Mouse (Mus musculus): ENCODE data around the gene Acox1. TPM values are rescaled to one million over a fixed set of nuclear protein-coding genes. Genes with fewer than 3 reads are reported as not detected.
A peak's percentile ranks its signal among the peaks of the same experiment; 100 is the strongest.

Acox1 gene
- polyA plus RNA-seq, 1 experiment from 2014 or later = 85.5 TPM

DNA sequence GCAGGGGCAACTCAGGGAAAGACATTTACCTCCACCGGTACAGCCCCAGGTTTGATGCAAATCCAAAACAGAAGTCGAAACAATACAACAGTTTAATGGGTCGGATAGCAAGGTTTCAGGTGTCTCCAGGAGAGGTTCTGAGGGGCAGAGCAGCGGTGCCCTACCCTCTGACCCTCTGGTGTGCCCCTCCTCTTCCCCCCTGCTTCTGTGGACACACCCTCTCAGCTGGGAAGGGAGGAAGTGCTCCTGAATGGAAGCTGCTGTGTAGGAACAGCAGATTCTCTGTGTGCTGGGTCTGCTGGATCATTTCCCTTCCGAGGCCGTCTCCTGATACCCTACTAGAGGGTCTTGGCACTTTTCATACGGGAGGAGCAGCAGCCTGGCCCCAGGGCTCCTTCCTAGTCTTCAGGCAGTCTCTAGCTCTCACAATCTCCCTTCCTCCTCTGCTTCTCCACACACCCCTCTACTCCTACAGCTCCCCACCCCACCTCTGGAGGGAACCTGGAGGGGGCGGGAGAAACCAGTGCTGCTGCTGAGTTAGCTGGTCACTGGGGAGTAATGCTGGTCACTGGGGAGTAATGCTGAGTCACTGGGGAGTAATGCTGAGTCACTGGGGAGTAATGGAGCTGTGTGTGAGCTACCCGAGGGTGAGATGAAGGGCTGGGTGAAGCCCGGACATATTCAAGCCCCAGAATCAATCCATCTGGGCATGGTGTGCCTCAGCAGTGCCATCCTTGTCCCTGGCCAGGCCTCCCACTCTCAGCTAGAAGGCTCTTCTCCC, 56.4 kb downstream of the Acox1 start:
- Histone ChIP-seq H3K9ac (ENCODE audit: low read depth, low read length) (no peak overlapping the region), H3K36me3 (ENCODE audit: control insufficient read depth, insufficient read depth, low read length) (no peaks in the 10 kb centered on the region), H3K4me2 (ENCODE audit: low read depth, low read length) (no peak overlapping the region), H3K9me3 (ENCODE audit: control insufficient read depth, low read length) (no peaks in the 10 kb centered on the region), H3K4me1 (ENCODE audit: control insufficient read depth, insufficient read depth, low read length) (peaks cover 13% of the 10 kb centered on the region), H3K27me3 (replicated peaks; ENCODE audit: control insufficient read depth, insufficient read depth, low read length) (no peaks in the 10 kb centered on the region), H3K4me3 (ENCODE audit: low read length) (no peak overlapping the region), H3K27ac (ENCODE audit: low read length) (no peak overlapping the region)
- ATAC-seq = no peak
- 70% methylated on average over 10 of the region's 10 CpGs for WGBS

DNA sequence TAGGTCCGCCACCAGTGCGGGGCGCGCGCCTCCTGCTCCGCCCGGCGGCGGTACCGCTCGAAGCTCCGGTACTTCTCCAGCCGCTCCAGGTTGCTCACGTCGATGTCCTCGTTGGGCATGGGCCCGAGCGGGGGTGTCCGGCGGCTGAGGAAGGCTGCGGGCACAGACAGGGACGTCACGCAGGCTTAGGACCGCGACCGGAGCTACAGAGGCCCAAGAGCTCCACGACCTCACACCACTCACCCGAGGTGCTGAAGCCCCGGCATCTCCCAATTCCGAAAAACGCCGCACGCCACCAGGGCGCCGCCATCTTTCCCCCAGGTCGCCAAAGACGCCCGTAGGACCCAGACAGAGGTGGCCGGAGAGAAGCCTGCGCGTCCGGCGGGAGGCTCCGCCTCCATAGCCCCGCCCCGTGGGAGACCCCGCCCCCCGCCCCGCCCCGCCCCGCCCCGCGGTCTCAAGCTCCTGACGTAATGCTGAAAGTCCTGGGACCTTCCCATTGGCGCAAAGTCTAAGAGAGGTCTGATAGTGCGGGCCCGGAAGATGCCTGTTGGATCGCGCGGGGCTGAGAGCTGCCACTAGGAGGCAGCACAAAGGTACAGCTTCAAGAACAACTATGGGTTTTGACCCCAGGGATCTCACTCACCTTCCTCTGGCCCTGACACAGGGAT, 60.2 kb downstream of the Acox1 start, which contains the start of gene Mrpl38:
TSS of gene Mrpl38 (minus strand) at position 401 of the 671 bp plus-strand sequence.
- Histone ChIP-seq H3K4me2 (ENCODE audit: low read depth, low read length) (peak within 1 kb of the TSS; percentile 68), H3K9ac (ENCODE audit: low read depth, low read length) (peak within 1 kb of the TSS; percentile 83), H3K36me3 (ENCODE audit: control insufficient read depth, insufficient read depth, low read length) (0 out of 2 replicates have a peak, but pooled peaks cover 5% of the 10 kb centered on the region), H3K4me3 (ENCODE audit: low read length) (peak within 1 kb of the TSS; percentile 88), H3K9me3 (ENCODE audit: control insufficient read depth, low read length) (no peaks in the 10 kb centered on the region), H3K27ac (ENCODE audit: low read length) (peak within 1 kb of the TSS; percentile 57), H3K4me1 (ENCODE audit: control insufficient read depth, insufficient read depth, low read length) (peaks cover 13% of the 10 kb centered on the region), H3K27me3 (replicated peaks; ENCODE audit: control insufficient read depth, insufficient read depth, low read length) (no peaks in the 10 kb centered on the region)
- WGBS = under 1% methylated on average over 60 of the region's 60 CpGs
- peak; percentile 97 for ATAC-seq

DNA sequence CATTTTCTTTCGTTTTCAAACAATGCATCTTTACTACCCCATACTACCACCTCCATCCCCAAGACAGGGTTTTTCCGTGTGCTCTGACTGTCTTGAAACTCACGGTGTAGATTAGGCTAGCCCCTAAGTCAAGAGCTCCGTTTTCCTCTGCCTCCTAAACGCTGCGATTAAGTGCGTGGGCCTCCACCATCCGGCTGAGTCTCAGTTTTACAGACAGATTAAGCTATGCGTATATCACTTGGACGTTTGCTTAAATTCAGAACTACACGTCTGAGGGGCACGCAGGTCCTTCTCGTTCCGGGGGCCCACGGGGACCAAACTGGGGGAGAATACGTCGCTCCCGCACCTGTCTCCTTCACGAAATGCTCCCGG, 60.8 kb downstream of the Acox1 start:
- no peak for ATAC-seq
- H3K4me1 ChIP-seq (ENCODE audit: control insufficient read depth, insufficient read depth, low read length) = peaks cover 13% of the 10 kb centered on the region
- 0 out of 2 replicates have a peak, but pooled peaks cover 5% of the 10 kb centered on the region for H3K36me3 ChIP-seq (ENCODE audit: control insufficient read depth, insufficient read depth, low read length)
- H3K4me2 ChIP-seq (ENCODE audit: low read depth, low read length) = peak overlapping the region; percentile 68
- no peaks in the 10 kb centered on the region for H3K27me3 ChIP-seq (replicated peaks; ENCODE audit: control insufficient read depth, insufficient read depth, low read length)
- peak overlapping the region; percentile 57 for H3K27ac ChIP-seq (ENCODE audit: low read length)
- H3K9me3 ChIP-seq (ENCODE audit: control insufficient read depth, low read length) = no peaks in the 10 kb centered on the region
- 1% methylated on average over 20 of the region's 20 CpGs for WGBS
- H3K9ac ChIP-seq (ENCODE audit: low read depth, low read length) = peak overlapping the region; percentile 83
- peak overlapping the region; percentile 88 for H3K4me3 ChIP-seq (ENCODE audit: low read length)

DNA sequence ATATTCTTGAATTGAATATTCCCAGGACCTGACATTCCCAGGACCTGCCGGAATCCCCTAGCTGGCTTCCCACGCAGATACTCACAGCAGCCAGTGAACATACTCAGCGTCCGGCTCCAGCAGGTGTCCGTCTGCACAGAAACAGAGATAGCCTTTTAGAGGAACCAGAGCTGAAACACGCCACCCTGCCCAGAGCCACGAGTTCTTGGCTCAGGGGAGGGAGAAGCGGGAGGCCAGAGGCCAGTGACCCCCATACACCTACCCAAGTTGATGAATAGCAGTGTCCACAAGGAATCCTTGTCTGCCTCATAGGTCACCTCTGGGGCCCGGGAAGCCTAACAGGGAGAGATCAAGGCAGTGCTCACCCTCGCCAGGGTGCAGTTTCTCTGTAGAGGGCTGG, 64.7 kb downstream of the Acox1 start:
- Histone ChIP-seq H3K4me3 (ENCODE audit: low read length) (no peak overlapping the region), H3K9me3 (ENCODE audit: control insufficient read depth, low read length) (no peaks in the 10 kb centered on the region), H3K27ac (ENCODE audit: low read length) (no peak overlapping the region), H3K9ac (ENCODE audit: low read depth, low read length) (no peak overlapping the region), H3K4me2 (ENCODE audit: low read depth, low read length) (no peak overlapping the region), H3K4me1 (ENCODE audit: control insufficient read depth, insufficient read depth, low read length) (peaks cover 29% of the 10 kb centered on the region), H3K27me3 (replicated peaks; ENCODE audit: control insufficient read depth, insufficient read depth, low read length) (no peaks in the 10 kb centered on the region), H3K36me3 (ENCODE audit: control insufficient read depth, insufficient read depth, low read length) (0 out of 2 replicates have a peak, but pooled peaks cover 5% of the 10 kb centered on the region)
- WGBS = 85% methylated on average over 10 of the region's 10 CpGs
- ATAC-seq = no peak

DNA sequence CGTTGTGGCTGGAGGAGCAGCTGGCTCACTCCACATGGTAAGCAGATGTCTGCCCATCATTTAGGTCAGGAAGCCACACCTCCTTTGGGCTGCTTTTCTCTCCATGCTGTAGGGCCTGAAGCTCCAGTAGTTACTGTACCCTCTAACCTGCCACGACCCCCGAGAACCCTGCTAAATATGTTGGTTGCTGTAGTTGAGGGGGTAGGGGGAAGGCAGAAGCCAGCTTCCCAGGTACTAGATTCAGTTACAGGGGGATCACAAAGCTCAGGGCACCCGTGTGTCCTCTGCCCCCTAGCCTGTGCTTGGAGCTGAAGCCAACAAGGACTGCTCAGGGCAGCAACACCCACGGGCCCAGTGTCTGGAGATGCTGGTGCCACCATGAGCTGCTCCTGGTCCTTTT, 65.3 kb downstream of the Acox1 start:
- H3K4me2 ChIP-seq (ENCODE audit: low read depth, low read length) = no peak overlapping the region
- H3K27ac ChIP-seq (ENCODE audit: low read length) = no peak overlapping the region
- H3K4me1 ChIP-seq (ENCODE audit: control insufficient read depth, insufficient read depth, low read length) = peaks cover 28% of the 10 kb centered on the region
- H3K27me3 ChIP-seq (replicated peaks; ENCODE audit: control insufficient read depth, insufficient read depth, low read length) = no peaks in the 10 kb centered on the region
- no peak overlapping the region for H3K4me3 ChIP-seq (ENCODE audit: low read length)
- H3K36me3 ChIP-seq (ENCODE audit: control insufficient read depth, insufficient read depth, low read length) = 0 out of 2 replicates have a peak, but pooled peaks cover 5% of the 10 kb centered on the region
- H3K9ac ChIP-seq (ENCODE audit: low read depth, low read length) = no peak overlapping the region
- H3K9me3 ChIP-seq (ENCODE audit: control insufficient read depth, low read length) = no peaks in the 10 kb centered on the region
- 75% methylated on average over 5 of the region's 5 CpGs for WGBS
- no peak for ATAC-seq

DNA sequence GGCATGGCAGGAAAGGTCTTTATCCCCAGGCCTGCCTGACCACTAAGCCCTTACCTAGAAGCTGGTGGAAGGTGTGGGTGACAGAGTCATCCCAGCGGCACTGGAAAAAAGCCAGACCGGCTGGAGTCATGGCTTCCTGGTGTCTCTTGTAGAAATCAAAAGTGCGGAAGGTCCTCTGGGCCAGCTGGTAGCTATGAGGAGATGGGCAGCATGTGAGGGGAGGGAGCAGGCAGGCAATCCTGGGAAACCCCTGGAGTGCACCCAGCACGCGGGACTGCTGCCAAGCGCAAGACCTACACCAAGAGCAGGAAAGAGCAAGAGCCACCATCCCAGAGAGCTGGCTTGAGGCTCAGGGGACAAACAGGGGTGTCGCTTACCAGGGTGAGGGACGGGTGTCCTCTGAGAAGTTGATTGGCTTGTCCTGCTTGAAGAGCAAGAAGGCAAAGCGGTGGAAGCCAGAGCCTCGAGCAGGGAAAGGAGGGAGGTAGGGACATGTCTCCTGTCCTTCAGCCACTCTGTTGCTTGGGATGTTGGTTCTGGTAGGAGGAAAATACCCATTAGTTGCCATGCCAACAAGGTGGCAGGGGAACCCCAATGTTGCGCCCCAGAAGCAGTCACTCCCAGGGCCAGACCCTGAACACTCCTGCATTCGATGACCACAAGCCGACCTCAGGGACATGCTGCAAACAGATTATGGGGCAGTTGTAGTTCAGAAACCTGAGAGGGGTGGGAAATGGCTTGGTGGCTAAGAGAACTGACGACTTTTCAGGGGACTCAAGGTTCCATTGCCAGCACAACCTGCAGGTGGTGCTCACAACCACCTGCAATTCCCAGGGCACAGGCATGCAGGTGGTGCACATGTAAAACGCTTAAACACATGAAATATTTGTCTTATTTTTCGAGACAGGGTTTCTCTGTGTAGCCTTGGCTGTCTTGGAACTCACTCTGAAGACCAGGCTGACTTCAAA, 66.2 kb downstream of the Acox1 start:
- H3K4me1 ChIP-seq (ENCODE audit: control insufficient read depth, insufficient read depth, low read length) = peaks cover 32% of the 10 kb centered on the region
- H3K27me3 ChIP-seq (replicated peaks; ENCODE audit: control insufficient read depth, insufficient read depth, low read length) = no peaks in the 10 kb centered on the region
- no peaks in the 10 kb centered on the region for H3K9me3 ChIP-seq (ENCODE audit: control insufficient read depth, low read length)
- H3K4me2 ChIP-seq (ENCODE audit: low read depth, low read length) = no peak overlapping the region
- H3K36me3 ChIP-seq (ENCODE audit: control insufficient read depth, insufficient read depth, low read length) = 0 out of 2 replicates have a peak, but pooled peaks cover 5% of the 10 kb centered on the region
- H3K27ac ChIP-seq (ENCODE audit: low read length) = no peak overlapping the region
- ATAC-seq = no peak
- WGBS = 81% methylated on average over 16 of the region's 16 CpGs
- H3K4me3 ChIP-seq (ENCODE audit: low read length) = no peak overlapping the region
- H3K9ac ChIP-seq (ENCODE audit: low read depth, low read length) = no peak overlapping the region

DNA sequence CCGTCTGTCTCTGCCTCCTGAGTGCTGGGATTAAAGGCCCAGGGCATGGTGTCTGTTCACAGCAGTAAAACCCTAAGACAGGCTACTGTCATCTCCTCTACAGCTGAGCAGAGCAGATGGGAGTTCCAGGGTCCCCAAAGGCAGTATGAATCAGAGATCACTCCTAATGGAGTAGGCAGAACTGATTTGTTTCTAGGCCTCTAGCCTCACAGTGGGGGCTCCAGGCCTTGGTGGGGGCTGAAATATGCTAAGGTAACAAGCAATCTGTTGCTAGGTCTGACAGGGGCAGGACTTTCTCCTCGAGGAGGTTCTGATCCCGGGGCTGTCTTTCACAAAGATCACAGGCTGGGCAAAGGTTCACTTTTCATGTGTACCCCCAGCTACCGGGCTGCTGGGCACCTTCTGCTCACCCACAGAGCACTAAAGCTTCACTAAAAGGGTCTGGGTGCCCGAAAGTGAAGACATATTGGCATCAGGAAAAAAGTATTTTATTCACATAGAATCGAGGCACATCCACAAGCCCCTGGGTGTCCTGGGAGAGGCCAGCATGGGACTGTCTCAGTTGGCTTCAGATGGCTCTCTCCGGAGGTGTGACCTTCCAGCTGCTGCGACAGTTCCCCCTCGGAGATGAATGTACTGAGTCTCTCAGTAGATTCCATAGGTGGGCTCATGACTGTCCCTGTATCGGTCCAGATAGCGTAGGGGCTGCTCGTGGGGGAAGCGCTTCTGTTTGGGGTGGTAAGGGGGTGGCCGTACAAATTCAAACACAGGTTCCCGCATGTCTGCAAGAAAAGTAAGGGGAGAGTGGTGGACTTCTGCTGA, 67.3 kb downstream of the Acox1 start:
- peak overlapping the region; percentile 90 for H3K9ac ChIP-seq (ENCODE audit: low read depth, low read length)
- H3K36me3 ChIP-seq (ENCODE audit: control insufficient read depth, insufficient read depth, low read length) = peaks cover 7% of the 10 kb centered on the region; the same call in 1 of the 2 replicates
- H3K9me3 ChIP-seq (ENCODE audit: control insufficient read depth, low read length) = no peaks in the 10 kb centered on the region
- H3K27me3 ChIP-seq (replicated peaks; ENCODE audit: control insufficient read depth, insufficient read depth, low read length) = no peaks in the 10 kb centered on the region
- H3K4me1 ChIP-seq (ENCODE audit: control insufficient read depth, insufficient read depth, low read length) = peaks cover 36% of the 10 kb centered on the region
- peak overlapping the region; percentile 89 for H3K4me2 ChIP-seq (ENCODE audit: low read depth, low read length)
- H3K4me3 ChIP-seq (ENCODE audit: low read length) = peak overlapping the region; percentile 71
- H3K27ac ChIP-seq (ENCODE audit: low read length) = peak overlapping the region; percentile 97
- 76% methylated on average over 15 of the region's 15 CpGs for whole genome bisulfite sequencing
- peak; percentile 8 for ATAC-seq

DNA sequence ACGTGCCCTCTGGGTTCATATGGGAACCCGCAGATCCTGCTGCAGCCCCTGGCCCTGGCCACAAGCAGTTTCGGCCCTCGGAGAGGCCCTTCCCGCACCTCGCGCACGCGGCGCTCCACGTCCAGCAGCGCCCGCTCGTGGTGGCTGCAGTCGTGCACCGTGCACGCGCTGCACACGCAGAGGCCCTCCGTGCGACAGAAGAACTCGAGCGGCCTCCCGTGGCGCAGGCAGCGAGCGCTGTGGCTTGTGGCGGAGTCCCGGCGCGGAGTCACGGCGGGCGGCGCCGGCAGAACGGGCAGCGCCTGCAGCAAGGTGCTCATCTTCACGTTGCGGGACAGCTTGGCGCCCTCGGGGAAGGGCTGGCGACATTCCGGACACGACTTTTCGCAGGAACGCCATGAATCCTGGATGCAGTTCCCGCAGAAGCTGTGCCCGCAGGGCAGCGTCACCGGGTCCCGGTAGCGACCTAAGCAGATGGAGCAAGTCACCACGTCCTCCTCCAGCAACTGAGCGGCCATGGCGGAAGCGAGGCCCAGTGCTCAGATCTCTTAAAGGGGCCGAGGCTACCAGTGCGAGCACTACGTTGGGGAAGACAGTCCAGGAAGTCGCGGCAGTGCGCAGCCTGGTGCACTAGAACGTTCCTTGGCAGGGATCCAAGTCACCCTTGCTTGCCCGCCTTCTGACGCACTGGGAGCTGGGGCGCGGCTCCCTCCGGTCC, 68.2 kb downstream of the Acox1 start, which contains the start of gene Trim65:
TSS of gene Trim65 (minus strand) at position 641 of the 718 bp plus-strand sequence.
- peak within 1 kb of the TSS; percentile 89 for H3K4me2 ChIP-seq (ENCODE audit: low read depth, low read length)
- ATAC-seq = peak; percentile 91
- no peaks in the 10 kb centered on the region for H3K27me3 ChIP-seq (replicated peaks; ENCODE audit: control insufficient read depth, insufficient read depth, low read length)
- H3K9ac ChIP-seq (ENCODE audit: low read depth, low read length) = peak within 1 kb of the TSS; percentile 90
- H3K4me1 ChIP-seq (ENCODE audit: control insufficient read depth, insufficient read depth, low read length) = peaks cover 36% of the 10 kb centered on the region
- no peaks in the 10 kb centered on the region for H3K9me3 ChIP-seq (ENCODE audit: control insufficient read depth, low read length)
- WGBS = under 1% methylated on average over 69 of the region's 69 CpGs
- peak within 1 kb of the TSS; percentile 71 for H3K4me3 ChIP-seq (ENCODE audit: low read length)
- H3K27ac ChIP-seq (ENCODE audit: low read length) = peak within 1 kb of the TSS; percentile 97
- peaks cover 16% of the 10 kb centered on the region for H3K36me3 ChIP-seq (ENCODE audit: control insufficient read depth, insufficient read depth, low read length)
